Mouse (Mus musculus) left cerebral cortex, postnatal 10 days (tissue): Measurements from ENCODE around the gene Themis3. TPM values are rescaled to one million over a fixed set of nuclear protein-coding genes. Genes with fewer than 3 reads are reported as not detected.

Source experiments
- DNase-seq, 2 experiments: peaks; one replicate each; pipeline ENCODE4 v3.0.0; 2021 to 2022; ENCODE audit warnings: low spot score in 2 of 2, mixed read lengths in 1 of 2; ENCODE audit errors: extremely low spot score in 1 of 2
- intact Hi-C: fragments of 180-260 bp; cut with DNase I; formaldehyde crosslinking; loops from one replicate; pipeline ENCODE4 v1.15.1; 2025
- total RNA-seq, 2 experiments: library from RNA; stranded (reverse); gene quantifications; 2 replicates each; pipeline ENCODE4 v1.2.3; 2021

Themis3 gene
- total RNA-seq, 2 experiments from 2014 or later: 0.17 TPM; not detected in 1

- DNase-seq: peak in 1 of 2 experiments; percentile 47
- intact Hi-C loops: no loop called here
These were observed 89.5 kb downstream of the Themis3 start for GRCm38 (mm10) chr17:66504964-66505363.

Other genes with a start within 250 kb of the Themis3 start
- gene Mtcl1, start 144.9 kb downstream of the Themis3 start, total RNA-seq: 10 to 100 TPM; 65.9 to 67.3 TPM
- gene Rab12, start 74.9 kb downstream of the Themis3 start, total RNA-seq: 100 to 1,000 TPM; 155 to 162 TPM